Mouse (Mus musculus): ENCODE data around the gene D230025D16Rik. TPM values are rescaled to one million over a fixed set of nuclear protein-coding genes. Genes with fewer than 3 reads are reported as not detected.
A peak's percentile ranks its signal among the peaks of the same experiment; 100 is the strongest.

D230025D16Rik gene
- polyA plus RNA-seq, 1 experiment from 2014 or later = 31.5 TPM

- H3K36me3 ChIP-seq (replicated peaks; ENCODE audit: control insufficient read depth, insufficient read depth, low read depth, low read length) = no peaks in the 10 kb centered on the region; the same call in 1 of the 2 replicates
- peaks cover 8% of the 10 kb centered on the region for H3K4me1 ChIP-seq (ENCODE audit: control insufficient read depth, insufficient read depth, low read length)
- WGBS = 2% methylated on average over 30 of the region's 30 CpGs
- H3K27me3 ChIP-seq (ENCODE audit: control insufficient read depth, insufficient read depth, low read length) = peaks cover 76% of the 10 kb centered on the region
- ATAC-seq (replicated peaks; ENCODE audit: insufficient number of reproducible peaks, low FRiP score, low TSS enrichment, low read depth) = peak; percentile 45
- peak; percentile 66 for DNase-seq (ENCODE audit: low spot score)
- 0 out of 2 replicates have a peak overlapping the region, but pooled peaks have one; percentile 30 for H3K9ac ChIP-seq (replicated peaks; ENCODE audit: low read length)
- peak overlapping the region; percentile 71 for H3K4me2 ChIP-seq (ENCODE audit: low read depth, low read length)
- H3K27ac ChIP-seq (replicated peaks; ENCODE audit: low read depth, low read length) = no peak overlapping the region
- no peaks in the 10 kb centered on the region for H3K9me3 ChIP-seq (replicated peaks; ENCODE audit: control insufficient read depth, low read length)
- peak overlapping the region; percentile 30 for H3K4me3 ChIP-seq (ENCODE audit: low read depth, low read length)
Measured at GRCm38 (mm10) chr8:105276292-105277120, 51.6 kb downstream of the D230025D16Rik start.

GRCm38 (mm10) chr8:105278911-105279334, 54.0 kb downstream of the D230025D16Rik start:
- Histone ChIP-seq H3K4me1 (ENCODE audit: control insufficient read depth, insufficient read depth, low read length) (peaks cover 8% of the 10 kb centered on the region), H3K9me3 (replicated peaks; ENCODE audit: control insufficient read depth, low read length) (no peaks in the 10 kb centered on the region), H3K27me3 (ENCODE audit: control insufficient read depth, insufficient read depth, low read length) (peaks cover 57% of the 10 kb centered on the region), H3K36me3 (replicated peaks; ENCODE audit: control insufficient read depth, insufficient read depth, low read depth, low read length) (no peaks in the 10 kb centered on the region; the same call in 1 of the 2 replicates), H3K9ac (replicated peaks; ENCODE audit: low read length) (no peak overlapping the region), H3K4me2 (ENCODE audit: low read depth, low read length) (no peak overlapping the region), H3K27ac (replicated peaks; ENCODE audit: low read depth, low read length) (no peak overlapping the region), H3K4me3 (ENCODE audit: low read depth, low read length) (no peak overlapping the region)
- 2% methylated on average over 28 of the region's 28 CpGs for WGBS
- DNase-seq (ENCODE audit: low spot score) (no peak), ATAC-seq (replicated peaks; ENCODE audit: insufficient number of reproducible peaks, low FRiP score, low TSS enrichment, low read depth) (peak; percentile 27)

GRCm38 (mm10) chr8:105280567-105280966, 55.6 kb downstream of the D230025D16Rik start:
- no peaks in the 10 kb centered on the region; the same call in 1 of the 2 replicates for H3K36me3 ChIP-seq (replicated peaks; ENCODE audit: control insufficient read depth, insufficient read depth, low read depth, low read length)

DNA sequence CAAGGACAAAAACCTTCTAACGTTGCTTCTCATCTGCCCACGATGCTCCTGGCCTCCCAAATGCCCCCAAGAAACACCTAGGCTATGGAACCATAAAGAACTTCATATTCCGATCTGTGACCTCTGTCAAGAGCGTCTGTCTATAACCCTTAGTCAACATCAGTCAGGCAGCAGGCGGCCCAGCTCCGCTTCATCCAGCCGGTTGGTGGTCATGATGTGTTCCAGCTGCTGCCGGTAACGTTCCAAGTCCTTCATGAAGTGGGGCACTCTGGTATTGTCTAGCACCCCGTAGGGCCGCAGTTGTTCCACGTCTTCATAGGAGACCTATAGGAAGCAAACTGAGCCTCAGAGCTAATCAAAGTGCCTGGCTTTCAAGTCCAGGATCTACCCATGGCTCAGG, 56.9 kb downstream of the D230025D16Rik start:
- Histone ChIP-seq H3K4me1 (ENCODE audit: control insufficient read depth, insufficient read depth, low read length) (no peaks in the 10 kb centered on the region), H3K4me3 (ENCODE audit: low read depth, low read length) (no peak overlapping the region), H3K9ac (replicated peaks; ENCODE audit: low read length) (no peak overlapping the region), H3K9me3 (replicated peaks; ENCODE audit: control insufficient read depth, low read length) (no peaks in the 10 kb centered on the region), H3K27me3 (ENCODE audit: control insufficient read depth, insufficient read depth, low read length) (peaks cover 30% of the 10 kb centered on the region), H3K4me2 (ENCODE audit: low read depth, low read length) (no peak overlapping the region), H3K36me3 (replicated peaks; ENCODE audit: control insufficient read depth, insufficient read depth, low read depth, low read length) (no peaks in the 10 kb centered on the region; the same call in 1 of the 2 replicates), H3K27ac (replicated peaks; ENCODE audit: low read depth, low read length) (no peak overlapping the region)
- 91% methylated on average over 12 of the region's 12 CpGs for WGBS
- DNase-seq (ENCODE audit: low spot score) (no peak), ATAC-seq (replicated peaks; ENCODE audit: insufficient number of reproducible peaks, low FRiP score, low TSS enrichment, low read depth) (no peak)

More at GRCm38 (mm10) chr8:105280567-105280966, 55.6 kb downstream of the D230025D16Rik start:
- H3K27ac ChIP-seq (replicated peaks; ENCODE audit: low read depth, low read length) = no peak overlapping the region
- peaks cover 7% of the 10 kb centered on the region for H3K4me1 ChIP-seq (ENCODE audit: control insufficient read depth, insufficient read depth, low read length)
- no peak overlapping the region for H3K4me3 ChIP-seq (ENCODE audit: low read depth, low read length)
- 67% methylated on average over 3 of the region's 3 CpGs for WGBS
- ATAC-seq (replicated peaks; ENCODE audit: insufficient number of reproducible peaks, low FRiP score, low TSS enrichment, low read depth) = no peak
- H3K9ac ChIP-seq (replicated peaks; ENCODE audit: low read length) = no peak overlapping the region
- DNase-seq (ENCODE audit: low spot score) = no peak
- H3K27me3 ChIP-seq (ENCODE audit: control insufficient read depth, insufficient read depth, low read length) = peaks cover 43% of the 10 kb centered on the region
- no peaks in the 10 kb centered on the region for H3K9me3 ChIP-seq (replicated peaks; ENCODE audit: control insufficient read depth, low read length)
- no peak overlapping the region for H3K4me2 ChIP-seq (ENCODE audit: low read depth, low read length)

DNA sequence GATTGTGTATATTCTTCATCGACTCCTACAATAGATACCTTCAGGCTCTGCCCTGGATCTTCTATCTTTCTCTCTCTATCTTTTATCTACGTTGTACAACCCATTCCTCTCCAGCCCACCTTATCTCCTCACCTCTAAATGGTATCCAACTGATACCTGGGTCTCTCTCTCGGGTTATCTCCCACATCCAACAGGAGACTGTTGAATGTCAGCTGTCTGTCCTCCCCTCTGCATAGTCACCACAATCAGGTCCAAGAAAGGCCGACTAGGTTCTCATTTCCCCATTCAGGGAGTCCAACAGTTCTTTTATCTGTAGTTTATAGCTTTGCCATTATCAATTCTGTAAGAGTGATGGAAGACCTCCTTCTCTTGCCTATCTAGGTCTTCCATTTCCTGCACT, 57.3 kb downstream of the D230025D16Rik start:
- no peak overlapping the region for H3K4me3 ChIP-seq (ENCODE audit: low read depth, low read length)
- ATAC-seq (replicated peaks; ENCODE audit: insufficient number of reproducible peaks, low FRiP score, low TSS enrichment, low read depth) (no peak), DNase-seq (ENCODE audit: low spot score) (no peak)
- H3K9me3 ChIP-seq (replicated peaks; ENCODE audit: control insufficient read depth, low read length) = no peaks in the 10 kb centered on the region
- peaks cover 26% of the 10 kb centered on the region for H3K27me3 ChIP-seq (ENCODE audit: control insufficient read depth, insufficient read depth, low read length)
- no peak overlapping the region for H3K4me2 ChIP-seq (ENCODE audit: low read depth, low read length)
- 93% methylated on average over 4 of the region's 4 CpGs for WGBS
- H3K36me3 ChIP-seq (replicated peaks; ENCODE audit: control insufficient read depth, insufficient read depth, low read depth, low read length) = no peaks in the 10 kb centered on the region; the same call in 1 of the 2 replicates
- no peak overlapping the region for H3K9ac ChIP-seq (replicated peaks; ENCODE audit: low read length)
- H3K4me1 ChIP-seq (ENCODE audit: control insufficient read depth, insufficient read depth, low read length) = no peaks in the 10 kb centered on the region
- H3K27ac ChIP-seq (replicated peaks; ENCODE audit: low read depth, low read length) = no peak overlapping the region

GRCm38 (mm10) chr8:105283074-105283473, 58.1 kb downstream of the D230025D16Rik start:
- H3K27me3 ChIP-seq (ENCODE audit: control insufficient read depth, insufficient read depth, low read length) = peaks cover 21% of the 10 kb centered on the region
- no peak overlapping the region for H3K4me3 ChIP-seq (ENCODE audit: low read depth, low read length)
- H3K9ac ChIP-seq (replicated peaks; ENCODE audit: low read length) = no peak overlapping the region
- H3K9me3 ChIP-seq (replicated peaks; ENCODE audit: control insufficient read depth, low read length) = no peaks in the 10 kb centered on the region
- no peak for ATAC-seq (replicated peaks; ENCODE audit: insufficient number of reproducible peaks, low FRiP score, low TSS enrichment, low read depth)
- no peaks in the 10 kb centered on the region; the same call in 1 of the 2 replicates for H3K36me3 ChIP-seq (replicated peaks; ENCODE audit: control insufficient read depth, insufficient read depth, low read depth, low read length)
- no peak overlapping the region for H3K27ac ChIP-seq (replicated peaks; ENCODE audit: low read depth, low read length)
- no peaks in the 10 kb centered on the region for H3K4me1 ChIP-seq (ENCODE audit: control insufficient read depth, insufficient read depth, low read length)
- WGBS = 22% methylated on average over 23 of the region's 23 CpGs
- DNase-seq (ENCODE audit: low spot score) = peak; percentile 62
- no peak overlapping the region for H3K4me2 ChIP-seq (ENCODE audit: low read depth, low read length)

GRCm38 (mm10) chr8:105285514-105285913, 60.6 kb downstream of the D230025D16Rik start:
- Histone ChIP-seq H3K27me3 (ENCODE audit: control insufficient read depth, insufficient read depth, low read length) (peaks cover 9% of the 10 kb centered on the region), H3K4me2 (ENCODE audit: low read depth, low read length) (no peak overlapping the region), H3K4me3 (ENCODE audit: low read depth, low read length) (no peak overlapping the region), H3K4me1 (ENCODE audit: control insufficient read depth, insufficient read depth, low read length) (peaks cover 5% of the 10 kb centered on the region; the same call in 1 of the 2 replicates), H3K9ac (replicated peaks; ENCODE audit: low read length) (no peak overlapping the region), H3K27ac (replicated peaks; ENCODE audit: low read depth, low read length) (no peak overlapping the region), H3K36me3 (replicated peaks; ENCODE audit: control insufficient read depth, insufficient read depth, low read depth, low read length) (no peaks in the 10 kb centered on the region; the same call in 1 of the 2 replicates), H3K9me3 (replicated peaks; ENCODE audit: control insufficient read depth, low read length) (no peaks in the 10 kb centered on the region)
- ATAC-seq (replicated peaks; ENCODE audit: insufficient number of reproducible peaks, low FRiP score, low TSS enrichment, low read depth) (no peak), DNase-seq (ENCODE audit: low spot score) (no peak)
- WGBS = 50% methylated on average over 12 of the region's 12 CpGs

GRCm38 (mm10) chr8:105286907-105287306, 62.0 kb downstream of the D230025D16Rik start:
- DNase-seq (ENCODE audit: low spot score) (no peak), ATAC-seq (replicated peaks; ENCODE audit: insufficient number of reproducible peaks, low FRiP score, low TSS enrichment, low read depth) (no peak)
- Histone ChIP-seq H3K9me3 (replicated peaks; ENCODE audit: control insufficient read depth, low read length) (no peaks in the 10 kb centered on the region), H3K9ac (replicated peaks; ENCODE audit: low read length) (no peak overlapping the region), H3K4me1 (ENCODE audit: control insufficient read depth, insufficient read depth, low read length) (peaks cover 5% of the 10 kb centered on the region; the same call in 1 of the 2 replicates), H3K4me2 (ENCODE audit: low read depth, low read length) (no peak overlapping the region), H3K36me3 (replicated peaks; ENCODE audit: control insufficient read depth, insufficient read depth, low read depth, low read length) (no peaks in the 10 kb centered on the region), H3K27me3 (ENCODE audit: control insufficient read depth, insufficient read depth, low read length) (peaks cover 12% of the 10 kb centered on the region), H3K27ac (replicated peaks; ENCODE audit: low read depth, low read length) (no peak overlapping the region), H3K4me3 (ENCODE audit: low read depth, low read length) (no peak overlapping the region)
- 86% methylated on average over 4 of the region's 4 CpGs for WGBS
